Mouse (Mus musculus) megakaryocyte, embryonic 14.5 days (primary cell): ENCODE results near the gene Sptlc2.

ENCODE experiments used
- FLI1 ChIP-seq: IDR thresholded peaks from 2 replicates; pipeline ENCODE4 v1.6.1; 2012; ENCODE audit warnings: low read length, inconsistent platforms, mixed read lengths
- GATA1 ChIP-seq: IDR thresholded peaks from 3 replicates; pipeline ENCODE4 v1.6.1; 2012; ENCODE audit warnings: mixed read lengths, low read length, inconsistent platforms, borderline replicate concordance

GRCm38 (mm10) chr12:87267682-87268081 lies 120.5 kb downstream of the Sptlc2 start:
- no peak for TF ChIP-seq GATA1
- TF ChIP-seq FLI1: no peak
